Comparison of ENCODE assay signal across 9 mouse cellular contexts in genomic region chr1:153071563-153071962, GRCm38 (mm10).
A peak's percentile ranks its signal among the peaks of the same experiment; 100 is the strongest.
DNase-seq lines count a peak whose midpoint lies in the region; ATAC-seq and TF ChIP-seq lines count a peak whose summit lies in the region.
"Had no signal": no experiment of that assay in that cellular context is flagged by ENCODE, and none has a peak within 500 bp of the region (broad histone marks: within the 10 kb centered on the region; RNA-seq: fewer than 3 reads in every experiment).

No protein-coding gene starts in this region.

- peaks cover 71% of the 10 kb centered on the region for H3K27me3 ChIP-seq in liver, embryonic 12.5 days (replicated peaks)
- H3K27me3 ChIP-seq in liver, postnatal 0 days (ENCODE audit: insufficient read depth, low read length), result peaks cover 21% of the 10 kb centered on the region
- peaks cover 64% of the 10 kb centered on the region for H3K27me3 ChIP-seq in limb, embryonic 10.5 days (ENCODE audit: low read depth, poor library complexity, severe bottlenecking)
- peaks cover 5% of the 10 kb centered on the region for H3K27me3 ChIP-seq in stomach, embryonic 15.5 days (replicated peaks)

- TF ChIP-seq CTCF in liver, postnatal 0 days (IDR thresholded peaks at IDR 0.05; ENCODE audit: low read depth), result no peak

- no peaks in the 10 kb centered on the region for H3K36me3 ChIP-seq in liver, embryonic 12.5 days
- no peaks in the 10 kb centered on the region for H3K36me3 ChIP-seq in liver, postnatal 0 days (replicated peaks; ENCODE audit: insufficient read depth, low read length)
- H3K36me3 ChIP-seq in limb, embryonic 10.5 days, result no peaks in the 10 kb centered on the region
- no peaks in the 10 kb centered on the region for H3K36me3 ChIP-seq in stomach, embryonic 15.5 days

- no peak overlapping the region for H3K27ac ChIP-seq in liver, embryonic 12.5 days
- no peak overlapping the region for H3K27ac ChIP-seq in liver, postnatal 0 days (ENCODE audit: low read depth)
- no peak overlapping the region for H3K27ac ChIP-seq in limb, embryonic 10.5 days
- H3K27ac ChIP-seq in stomach, embryonic 15.5 days, result no peak overlapping the region

- no peak overlapping the region for H3K9ac ChIP-seq in liver, embryonic 12.5 days
- H3K9ac ChIP-seq in liver, postnatal 0 days (replicated peaks), result no peak overlapping the region
- no peak overlapping the region for H3K9ac ChIP-seq in stomach, embryonic 15.5 days

- DNase-seq in liver, postnatal 0 days, result no peak
- peak; percentile 45 to 46 for DNase-seq in heart, adult 9 months (ENCODE audit: low spot score in 2 of 2)
- DNase-seq in limb, embryonic 10.5 days (ENCODE audit: low spot score), result peak; percentile 77
- DNase-seq in right cerebral cortex, postnatal 10 days (ENCODE audit: low spot score in 2 of 2), result no peak
- no peak for DNase-seq in ovary, postnatal 10 days (ENCODE audit: low spot score)
- DNase-seq in right cerebral cortex, postnatal 25 days, result no peak
- DNase-seq: thymus, postnatal 14 days had no signal

- no peak for TF ChIP-seq EP300 in liver, postnatal 0 days (IDR thresholded peaks at IDR 0.05; ENCODE audit: low read depth)

- H3K9me3 ChIP-seq in liver, embryonic 12.5 days (replicated peaks), result no peaks in the 10 kb centered on the region
- no peaks in the 10 kb centered on the region for H3K9me3 ChIP-seq in liver, postnatal 0 days (ENCODE audit: low read length)
- no peaks in the 10 kb centered on the region for H3K9me3 ChIP-seq in limb, embryonic 10.5 days (replicated peaks)
- no peaks in the 10 kb centered on the region for H3K9me3 ChIP-seq in stomach, embryonic 15.5 days

- ATAC-seq in liver, embryonic 12.5 days, result no peak
- ATAC-seq in liver, postnatal 0 days, result no peak
- ATAC-seq in stomach, embryonic 15.5 days (ENCODE audit: insufficient read depth, low FRiP score, low read depth), result peak; percentile 63; the same call in 1 of the 2 replicates

- no peak overlapping the region for H3K4me3 ChIP-seq in liver, embryonic 12.5 days
- no peak overlapping the region for H3K4me3 ChIP-seq in liver, postnatal 0 days (ENCODE audit: low read depth, low read length)
- peak overlapping the region; percentile 29 for H3K4me3 ChIP-seq in limb, embryonic 10.5 days
- H3K4me3 ChIP-seq in stomach, embryonic 15.5 days (replicated peaks), result peak overlapping the region; percentile 9; the same call in 1 of the 2 replicates

- H3K4me2 ChIP-seq in liver, embryonic 12.5 days, result peak overlapping the region; percentile 20; the same call in 1 of the 2 replicates
- H3K4me2 ChIP-seq in liver, postnatal 0 days (ENCODE audit: low read depth, low read length), result no peak overlapping the region
- H3K4me2 ChIP-seq in stomach, embryonic 15.5 days, result peak overlapping the region; percentile 41; the same call in 1 of the 2 replicates

- no peaks in the 10 kb centered on the region for H3K4me1 ChIP-seq in liver, embryonic 12.5 days
- no peaks in the 10 kb centered on the region for H3K4me1 ChIP-seq in liver, postnatal 0 days (ENCODE audit: insufficient read depth)
- H3K4me1 ChIP-seq in limb, embryonic 10.5 days, result peaks cover 30% of the 10 kb centered on the region
- no peaks in the 10 kb centered on the region for H3K4me1 ChIP-seq in stomach, embryonic 15.5 days

- 30% methylated on average over 16 of the region's 16 CpGs for WGBS in liver, embryonic 12.5 days (ENCODE audit: insufficient replicate concordance)
- 39% methylated on average over 15 of the region's 16 CpGs for WGBS in liver, postnatal 0 days (ENCODE audit: insufficient replicate concordance)
- WGBS in limb, embryonic 10.5 days, result 36% methylated on average over 16 of the region's 16 CpGs
- 30% methylated on average over 16 of the region's 16 CpGs for WGBS in stomach, embryonic 15.5 days

Comparison
In these comparisons a context has a peak if more than half of its experiments do, and no peak if none do; other contexts are left out.
1. H3K4me3 ChIP-seq: peak in limb, embryonic 10.5 days (single experiment) and stomach, embryonic 15.5 days (single experiment); none in liver, embryonic 12.5 days (single experiment) and liver, postnatal 0 days (single experiment).
2. DNase-seq: peak in heart, adult 9 months (2 of 2) and limb, embryonic 10.5 days (single experiment); none in liver, postnatal 0 days (single experiment), right cerebral cortex, postnatal 10 days (0 of 2), ovary, postnatal 10 days (single experiment) and right cerebral cortex, postnatal 25 days (single experiment).